Mouse (Mus musculus) midbrain, embryonic 10.5 days (tissue): ENCODE data around the gene Trabd. TPM values are rescaled to one million over a fixed set of nuclear protein-coding genes. Genes with fewer than 3 reads are reported as not detected.
A peak's percentile ranks its signal among the peaks of the same experiment; 100 is the strongest.

Source experiments
- DNase-seq: peaks from one replicate; pipeline ENCODE4 v3.0.0-alpha.2; 2017; ENCODE audit warnings: low spot score
- H3K27ac ChIP-seq: fragments of 300-500 bp; sonication (generic); replicated peaks from 2 replicates; pipeline ENCODE4 v1.5.1; 2016; ENCODE audit warnings: mild to moderate bottlenecking
- H3K27me3 ChIP-seq: fragments of 300-500 bp; sonication (generic); 2 replicates; pipeline ENCODE4 v1.6.1; 2016; ENCODE audit warnings: low read depth, mild to moderate bottlenecking; ENCODE audit not compliant: poor library complexity, severe bottlenecking
- H3K36me3 ChIP-seq: fragments of 300-500 bp; sonication (generic); 2 replicates; pipeline ENCODE4 v1.6.1; 2016; ENCODE audit warnings: mild to moderate bottlenecking, moderate library complexity
- H3K4me1 ChIP-seq: fragments of 300-500 bp; sonication (generic); 2 replicates; pipeline ENCODE4 v1.6.1; 2016
- H3K4me3 ChIP-seq: fragments of 300-500 bp; sonication (generic); 2 replicates; pipeline ENCODE4 v1.5.1; 2016; ENCODE audit warnings: mild to moderate bottlenecking, moderate library complexity
- H3K9me3 ChIP-seq: fragments of 300-500 bp; sonication (generic); replicated peaks from 2 replicates; pipeline ENCODE4 v1.6.1; 2016; ENCODE audit warnings: mild to moderate bottlenecking
- WGBS: fragments of 180-500 bp; shearing (Covaris S2); methylation state at CpG from one replicate; pipeline ENCODE4 v1.1.7; 2016; 5-methylcytosine and 5-hydroxymethylcytosine counted together
- polyA plus RNA-seq: library from polyadenylated mRNA; unstranded; fragments of >200 nt; fragmentation: Nextera tagmentation; extraction: Ambion mirVana; gene quantifications from 2 replicates; pipeline ENCODE4 v1.2.1, GENCODE M21; 2016

Gene Trabd
- polyA plus RNA-seq, 1 experiment from 2014 or later = 53.7 TPM

DNA sequence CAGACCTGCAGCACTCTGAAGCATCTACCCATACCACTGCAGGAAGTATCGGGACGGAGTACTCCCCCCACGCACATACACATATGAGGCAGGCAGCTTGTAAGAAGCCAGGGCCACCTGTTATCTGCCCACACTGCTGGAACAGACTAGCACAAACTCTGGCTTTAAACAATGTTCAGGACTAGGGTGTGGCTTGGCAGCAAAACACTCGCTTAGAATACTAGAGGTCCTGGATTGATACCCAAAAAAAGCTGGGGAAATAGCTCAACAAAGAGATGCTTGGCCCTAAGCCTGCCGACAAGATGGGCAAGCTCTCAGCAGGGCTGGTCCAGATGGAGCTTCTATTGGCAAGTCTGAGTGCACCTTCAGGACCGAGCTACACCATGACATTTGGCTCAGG is 11.4 kb upstream of the Trabd start:
- 74% methylated on average over 6 of the region's 6 CpGs for WGBS
- peaks cover 96% of the 10 kb centered on the region for H3K27me3 ChIP-seq

DNA sequence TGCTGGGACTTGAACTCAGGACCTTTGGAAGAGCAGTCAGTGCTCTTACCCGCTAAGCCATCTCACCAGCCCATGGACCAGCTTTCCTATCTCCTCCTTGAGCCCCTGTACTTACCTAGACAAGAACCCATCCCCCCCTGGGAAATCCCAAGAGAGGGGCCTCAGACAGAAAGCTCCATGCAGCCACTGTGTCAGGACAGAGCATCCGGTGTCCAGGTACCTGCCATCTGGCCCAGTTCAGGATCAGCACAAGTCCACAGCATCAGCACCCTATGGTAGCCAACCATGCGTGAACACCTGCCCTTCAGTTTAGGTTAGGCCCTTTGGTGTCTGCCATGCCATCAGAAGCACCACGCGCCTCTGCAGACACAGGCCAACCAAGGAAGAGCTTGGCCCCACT is 10.0 kb upstream of the Trabd start:
- H3K27me3 ChIP-seq = peaks cover 98% of the 10 kb centered on the region
- H3K4me1 ChIP-seq = peaks cover 16% of the 10 kb centered on the region
- no peaks in the 10 kb centered on the region for H3K9me3 ChIP-seq
- H3K36me3 ChIP-seq = no peaks in the 10 kb centered on the region
- no peak overlapping the region for H3K4me3 ChIP-seq
- no peak for DNase-seq
- WGBS = 90% methylated on average over 5 of the region's 5 CpGs
- no peak overlapping the region for H3K27ac ChIP-seq

More for the DNA sequence above, 11.4 kb upstream of the Trabd start:
- H3K27ac ChIP-seq = no peak overlapping the region
- no peaks in the 10 kb centered on the region for H3K36me3 ChIP-seq
- no peaks in the 10 kb centered on the region for H3K9me3 ChIP-seq
- no peak overlapping the region for H3K4me3 ChIP-seq
- no peak for DNase-seq
- peaks cover 25% of the 10 kb centered on the region for H3K4me1 ChIP-seq

DNA sequence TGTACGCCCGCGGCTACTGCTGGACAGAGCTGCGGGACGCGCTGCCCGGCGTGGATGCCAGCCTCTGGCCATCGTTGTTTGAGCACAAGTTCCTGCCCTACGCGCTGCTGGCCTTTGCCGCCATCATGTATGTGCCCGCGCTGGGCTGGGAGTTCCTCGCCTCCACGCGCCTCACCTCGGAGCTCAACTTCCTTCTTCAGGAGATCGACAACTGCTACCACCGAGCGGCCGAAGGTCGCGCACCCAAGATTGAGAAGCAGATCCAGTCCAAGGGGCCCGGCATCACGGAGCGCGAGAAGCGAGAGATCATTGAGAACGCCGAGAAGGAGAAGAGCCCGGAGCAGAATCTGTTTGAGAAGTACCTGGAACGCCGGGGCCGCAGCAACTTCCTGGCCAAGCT is 7.3 kb upstream of the Trabd start:
- WGBS = 37% methylated on average over 35 of the region's 35 CpGs
- H3K36me3 ChIP-seq = no peaks in the 10 kb centered on the region
- peak; percentile 25 for DNase-seq
- H3K27ac ChIP-seq = no peak overlapping the region
- H3K4me3 ChIP-seq = peak overlapping the region; percentile 35
- no peaks in the 10 kb centered on the region for H3K9me3 ChIP-seq
- peaks cover 10% of the 10 kb centered on the region for H3K4me1 ChIP-seq
- peaks cover 82% of the 10 kb centered on the region for H3K27me3 ChIP-seq

DNA sequence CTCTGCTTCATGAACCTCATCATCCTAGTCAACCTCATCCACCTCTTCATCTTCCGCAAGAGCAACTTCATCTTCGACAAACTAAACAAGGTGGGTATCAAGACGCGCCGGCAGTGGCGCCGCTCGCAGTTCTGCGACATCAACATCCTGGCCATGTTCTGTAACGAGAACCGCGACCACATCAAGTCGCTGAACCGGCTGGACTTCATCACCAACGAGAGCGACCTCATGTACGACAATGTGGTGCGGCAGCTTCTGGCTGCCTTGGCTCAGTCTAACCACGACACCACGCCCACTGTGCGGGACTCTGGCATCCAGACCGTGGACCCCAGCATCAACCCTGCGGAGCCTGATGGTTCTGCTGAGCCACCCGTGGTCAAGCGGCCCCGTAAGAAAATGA is 6.7 kb upstream of the Trabd start:
- Histone ChIP-seq H3K9me3 (no peaks in the 10 kb centered on the region), H3K27me3 (peaks cover 76% of the 10 kb centered on the region), H3K27ac (no peak overlapping the region), H3K4me3 (no peak overlapping the region), H3K4me1 (peaks cover 10% of the 10 kb centered on the region), H3K36me3 (no peaks in the 10 kb centered on the region)
- 38% methylated on average over 26 of the region's 26 CpGs for WGBS
- no peak for DNase-seq

DNA sequence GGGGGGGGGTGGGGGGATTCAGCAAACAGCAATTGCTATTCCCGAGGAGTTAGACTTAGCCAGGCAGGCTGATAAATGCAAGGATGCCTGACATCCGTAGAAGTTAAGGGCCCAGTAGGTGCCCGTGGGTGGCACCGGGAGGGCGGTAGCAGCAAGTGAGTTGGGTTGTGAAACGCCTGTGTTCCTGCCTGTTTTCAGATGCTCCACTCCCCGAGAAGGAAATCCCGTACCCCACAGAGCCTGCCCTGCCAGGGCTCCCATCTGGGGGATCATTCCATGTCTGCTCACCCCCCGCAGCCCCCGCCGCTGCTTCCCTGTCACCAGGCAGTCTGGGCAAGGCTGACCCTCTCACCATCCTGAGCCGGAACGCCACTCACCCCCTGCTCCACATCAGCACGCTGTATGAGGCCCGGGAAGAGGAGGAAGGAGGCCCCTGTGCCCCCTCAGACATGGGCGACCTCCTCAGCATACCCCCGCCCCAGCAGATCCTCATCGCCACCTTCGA is 5.5 kb upstream of the Trabd start:
- 81% methylated on average over 19 of the region's 19 CpGs for WGBS
- Histone ChIP-seq H3K4me3 (no peak overlapping the region), H3K27me3 (peaks cover 64% of the 10 kb centered on the region)

DNA sequence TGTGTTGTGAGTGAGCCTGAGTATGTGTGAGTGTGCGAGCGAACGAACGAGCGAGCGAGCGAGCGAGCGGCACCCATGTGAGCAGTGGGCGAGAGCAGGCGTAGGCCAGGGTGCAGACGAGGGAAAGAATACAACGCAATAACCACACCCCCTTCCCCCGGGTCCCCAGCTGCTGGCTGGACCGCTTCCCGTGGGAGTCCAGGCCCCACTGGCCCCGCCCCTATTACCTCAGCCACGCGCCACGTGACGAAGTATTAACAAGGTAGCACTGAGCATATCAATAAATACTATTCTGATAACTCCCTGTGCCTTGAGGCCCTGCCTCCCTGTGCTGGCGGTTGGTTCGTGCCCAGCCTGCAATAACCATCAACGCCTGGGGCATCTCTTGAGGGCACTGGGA is 4.3 kb upstream of the Trabd start:
- Histone ChIP-seq H3K4me3 (no peak overlapping the region), H3K4me1 (peaks cover 26% of the 10 kb centered on the region), H3K27me3 (peaks cover 54% of the 10 kb centered on the region), H3K9me3 (no peaks in the 10 kb centered on the region), H3K36me3 (no peaks in the 10 kb centered on the region), H3K27ac (no peak overlapping the region)
- WGBS = 78% methylated on average over 24 of the region's 24 CpGs
- no peak for DNase-seq

More for the DNA sequence above, 5.5 kb upstream of the Trabd start:
- DNase-seq = no peak
- H3K27ac ChIP-seq = 0 out of 2 replicates have a peak overlapping the region, but pooled peaks have one; percentile 38
- H3K9me3 ChIP-seq = no peaks in the 10 kb centered on the region
- H3K4me1 ChIP-seq = peaks cover 14% of the 10 kb centered on the region
- H3K36me3 ChIP-seq = no peaks in the 10 kb centered on the region

DNA sequence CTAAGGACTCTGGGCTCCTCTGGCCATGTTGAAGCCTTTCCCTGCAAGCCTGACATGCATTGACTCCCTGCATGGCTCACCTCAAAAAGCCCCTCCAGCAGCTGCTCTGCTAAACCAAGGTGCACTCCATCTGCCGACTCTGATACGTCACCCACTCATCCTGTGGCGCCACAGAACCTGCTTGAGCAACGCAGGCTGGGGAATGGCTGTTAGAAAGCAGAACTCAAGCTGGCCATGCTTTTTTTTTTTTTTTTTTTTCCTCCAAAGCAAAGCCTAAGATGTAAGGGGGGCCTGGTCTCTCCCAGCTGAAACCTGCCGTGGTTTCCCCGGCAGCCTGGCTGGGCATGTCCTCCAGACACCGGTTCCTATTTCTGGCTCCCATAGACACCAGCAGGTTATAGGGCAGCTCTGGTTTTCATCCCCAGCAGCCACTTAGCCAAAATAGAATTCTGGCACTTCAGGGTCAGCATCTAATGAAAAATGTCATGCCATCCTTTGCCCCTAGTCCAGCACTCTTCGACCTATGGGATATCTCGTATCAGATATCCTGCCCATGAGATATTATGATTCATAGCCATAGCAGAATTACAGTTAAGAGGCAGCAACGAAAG is 826 bp upstream of the Trabd start:
- Histone ChIP-seq H3K4me1 (peaks cover 45% of the 10 kb centered on the region), H3K36me3 (no peaks in the 10 kb centered on the region), H3K9me3 (no peaks in the 10 kb centered on the region), H3K27ac (peak overlapping the region; percentile 94; the same call in 1 of the 2 replicates), H3K4me3 (peak overlapping the region; percentile 90; the same call in 1 of the 2 replicates), H3K27me3 (peaks cover 19% of the 10 kb centered on the region)
- no peak for DNase-seq
- 89% methylated on average over 10 of the region's 10 CpGs for WGBS

DNA sequence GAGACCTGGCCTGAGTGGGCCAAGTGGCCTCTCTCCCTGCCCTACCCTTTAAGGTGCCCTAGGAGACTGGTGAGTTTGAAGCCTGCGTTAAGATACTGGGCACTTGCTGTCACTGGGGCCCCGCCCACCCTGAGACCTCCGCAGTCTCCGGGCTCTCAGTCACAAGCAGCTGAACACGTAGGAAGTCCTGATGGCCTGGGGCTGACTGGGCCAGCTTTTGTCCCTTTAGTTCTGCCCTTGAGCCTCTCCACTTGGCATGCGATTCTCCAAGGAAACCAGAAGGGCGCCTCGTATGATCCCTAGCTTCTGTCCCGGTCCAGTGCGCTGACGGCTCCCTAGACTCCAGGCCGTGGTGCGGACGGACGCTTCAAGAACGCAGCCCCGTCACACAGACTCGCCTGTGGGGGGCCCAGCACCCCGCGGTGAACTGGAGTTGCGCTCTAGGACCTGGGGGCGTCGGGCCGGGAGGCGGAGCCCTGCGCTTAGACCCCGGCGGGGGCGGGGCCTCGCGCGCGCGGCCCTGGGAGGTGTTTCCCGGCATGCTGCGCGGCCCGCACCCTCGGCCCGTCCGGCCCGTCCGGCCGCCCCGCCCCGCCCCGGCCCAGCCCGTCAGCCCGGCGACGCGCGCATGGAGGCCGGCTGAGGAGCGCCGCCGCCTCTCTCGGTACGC is 689 bp downstream of the Trabd start:
- peak overlapping the region; percentile 94 for H3K27ac ChIP-seq
- DNase-seq = peak; percentile 92
- H3K9me3 ChIP-seq = no peaks in the 10 kb centered on the region
- peaks cover 5% of the 10 kb centered on the region; the same call in 1 of the 2 replicates for H3K27me3 ChIP-seq
- peaks cover 45% of the 10 kb centered on the region for H3K4me1 ChIP-seq
- WGBS = 2% methylated on average over 48 of the region's 59 CpGs
- peaks cover 9% of the 10 kb centered on the region; the same call in 1 of the 2 replicates for H3K36me3 ChIP-seq
- peak overlapping the region; percentile 90 for H3K4me3 ChIP-seq

DNA sequence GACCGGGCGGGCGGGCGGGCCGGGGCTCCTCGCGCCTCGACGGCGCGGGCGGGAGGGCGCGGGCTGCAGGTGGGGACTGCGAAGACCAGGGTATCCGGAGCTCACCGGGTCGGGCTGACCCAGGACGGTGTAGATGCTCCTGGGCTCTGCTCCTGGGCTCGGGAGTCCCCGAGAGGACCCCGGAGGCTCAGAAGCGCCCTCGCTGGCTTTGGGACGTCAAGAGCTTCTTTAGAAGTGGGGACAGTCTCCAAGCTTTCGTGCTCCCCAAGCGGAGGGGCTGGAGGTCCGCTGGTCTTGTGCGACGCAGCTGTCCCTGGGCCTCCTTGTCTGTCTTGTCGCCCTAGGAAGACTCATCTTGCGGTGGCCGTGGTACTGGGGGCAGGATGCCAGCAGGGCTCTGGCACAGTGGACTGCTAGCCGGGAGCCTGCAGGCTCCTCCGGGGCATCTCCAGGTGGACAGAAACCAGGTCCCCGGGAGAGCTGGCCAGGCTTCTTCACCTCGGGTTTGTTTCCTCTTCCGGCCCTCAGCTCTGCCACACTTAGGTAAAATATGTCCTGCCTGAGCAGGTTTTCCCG is 1.3 kb downstream of the Trabd start:
- Histone ChIP-seq H3K27me3 (no peaks in the 10 kb centered on the region; the same call in 1 of the 2 replicates), H3K36me3 (peaks cover 15% of the 10 kb centered on the region), H3K4me1 (peaks cover 45% of the 10 kb centered on the region), H3K27ac (peak overlapping the region; percentile 94), H3K4me3 (peak overlapping the region; percentile 90), H3K9me3 (no peaks in the 10 kb centered on the region)
- 2% methylated on average over 39 of the region's 39 CpGs for WGBS
- peak; percentile 64 for DNase-seq

DNA sequence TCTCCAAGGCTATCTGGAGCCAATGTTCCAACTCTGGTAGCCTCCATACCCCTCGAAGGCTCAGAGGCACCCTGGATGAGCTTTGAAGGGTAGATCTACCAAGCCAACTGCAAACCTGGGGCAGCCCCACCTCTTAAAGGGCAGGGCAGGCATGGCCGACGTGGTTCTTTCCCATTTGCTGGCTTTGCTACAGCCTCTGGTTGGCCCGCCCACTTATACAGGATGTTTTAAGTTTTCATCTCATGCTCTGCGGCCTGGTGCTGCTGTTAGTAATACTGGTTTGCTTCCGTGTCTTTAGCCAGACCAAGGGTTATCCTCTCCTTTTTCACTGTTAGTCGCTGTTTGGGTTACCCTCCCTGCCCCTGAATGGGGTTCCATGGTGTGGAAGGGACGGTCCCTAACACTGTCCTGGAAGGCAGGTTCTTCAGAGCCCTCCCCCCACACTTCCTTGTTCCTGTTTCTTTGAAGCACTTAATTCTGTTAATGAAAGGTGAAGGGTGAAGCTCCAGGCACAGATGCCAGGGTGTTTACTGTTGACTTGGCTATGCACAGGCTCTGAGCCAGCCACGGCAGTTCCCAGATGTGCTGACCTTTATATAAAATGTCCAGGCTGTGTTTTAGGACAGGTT is 3.4 kb downstream of the Trabd start:
- Histone ChIP-seq H3K36me3 (peaks cover 36% of the 10 kb centered on the region), H3K27me3 (no peaks in the 10 kb centered on the region; the same call in 1 of the 2 replicates)
- 78% methylated on average over 9 of the region's 9 CpGs for WGBS

DNA sequence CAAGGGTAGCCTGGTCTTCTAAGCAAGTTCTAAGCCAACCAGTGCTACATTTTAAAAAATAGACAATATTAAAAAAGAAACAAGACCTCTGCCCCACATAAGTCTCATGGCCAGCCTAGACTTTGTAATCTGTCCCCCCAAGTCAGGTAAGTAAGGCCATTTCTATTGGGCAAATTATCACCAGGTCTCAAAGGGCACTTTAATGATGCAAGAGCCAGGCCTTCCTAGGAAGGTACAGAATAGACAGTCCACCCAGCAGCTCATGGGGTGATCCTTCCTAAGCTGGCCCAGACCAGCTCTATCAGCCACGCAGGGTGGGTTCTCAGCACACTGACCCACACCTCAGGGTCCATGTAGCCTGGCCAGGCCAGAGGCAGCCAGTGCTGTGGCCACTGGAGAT is 9.0 kb downstream of the Trabd start:
- H3K9me3 ChIP-seq = no peaks in the 10 kb centered on the region
- H3K4me3 ChIP-seq = 0 out of 2 replicates have a peak overlapping the region, but pooled peaks have one; percentile 4
- DNase-seq = no peak
- H3K27me3 ChIP-seq = no peaks in the 10 kb centered on the region
- WGBS = 100% methylated on average over 1 of the region's 1 CpGs
- peaks cover 10% of the 10 kb centered on the region for H3K4me1 ChIP-seq
- H3K27ac ChIP-seq = no peak overlapping the region
- H3K36me3 ChIP-seq = peaks cover 72% of the 10 kb centered on the region

More for the DNA sequence above, 3.4 kb downstream of the Trabd start:
- Histone ChIP-seq H3K4me3 (peak overlapping the region; percentile 90; the same call in 1 of the 2 replicates), H3K27ac (peak overlapping the region; percentile 42; the same call in 1 of the 2 replicates), H3K9me3 (no peaks in the 10 kb centered on the region), H3K4me1 (peaks cover 45% of the 10 kb centered on the region)
- DNase-seq = no peak

DNA sequence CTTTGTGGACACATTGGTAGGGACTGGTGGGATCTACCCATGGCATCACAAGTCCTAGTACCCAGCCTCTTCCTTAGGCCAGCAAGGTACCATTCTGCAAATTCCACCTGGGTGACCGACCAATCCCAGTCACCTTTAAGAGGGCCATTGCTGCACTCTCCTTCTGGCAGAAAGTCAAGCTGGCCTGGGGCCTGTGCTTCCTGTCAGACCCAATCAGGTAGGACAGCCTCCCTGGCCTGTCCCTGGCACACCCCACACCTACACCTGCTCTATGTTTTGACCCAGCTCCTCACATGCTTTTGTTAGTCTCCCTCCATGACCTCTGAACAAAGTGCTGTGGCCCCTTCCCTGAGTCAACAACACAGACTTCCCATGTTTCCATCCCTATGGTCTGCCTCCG is 9.9 kb downstream of the Trabd start:
- Histone ChIP-seq H3K27ac (no peak overlapping the region), H3K36me3 (peaks cover 65% of the 10 kb centered on the region), H3K27me3 (no peaks in the 10 kb centered on the region), H3K4me1 (peaks cover 15% of the 10 kb centered on the region), H3K4me3 (no peak overlapping the region), H3K9me3 (no peaks in the 10 kb centered on the region)
- DNase-seq = no peak
- WGBS = 87% methylated on average over 2 of the region's 2 CpGs
